Mouse (Mus musculus) cerebellum, adult 11 months (tissue): ENCODE results near the gene Ctrc.

Source experiments
- DNase-seq: peaks from one replicate; pipeline ENCODE4 v3.0.0; 2022

Ctrc gene

GRCm38 (mm10) chr4:141866933-141867490 lies 20.9 kb upstream of the Ctrc start:
- no peak for DNase-seq

- no peak for DNase-seq
Measured at GRCm38 (mm10) chr4:141865600-141865999, 19.4 kb upstream of the Ctrc start.

- no peak for DNase-seq
Measured at GRCm38 (mm10) chr4:141865006-141865405, 18.8 kb upstream of the Ctrc start.

GRCm38 (mm10) chr4:141864506-141864905 lies 18.3 kb upstream of the Ctrc start:
- DNase-seq: no peak

GRCm38 (mm10) chr4:141863726-141864280 lies 17.6 kb upstream of the Ctrc start:
- no peak for DNase-seq

- DNase-seq: no peak
Measured at GRCm38 (mm10) chr4:141862867-141863266, 16.7 kb upstream of the Ctrc start.

- DNase-seq: no peak
Measured at GRCm38 (mm10) chr4:141861591-141862295, 15.6 kb upstream of the Ctrc start.

- DNase-seq: no peak
Measured at GRCm38 (mm10) chr4:141860246-141860841, 14.2 kb upstream of the Ctrc start.

- DNase-seq: no peak
Measured at GRCm38 (mm10) chr4:141859351-141859750, 13.2 kb upstream of the Ctrc start.

GRCm38 (mm10) chr4:141858501-141858900 lies 12.3 kb upstream of the Ctrc start:
- DNase-seq: no peak

- peak; percentile 72 for DNase-seq
Measured at GRCm38 (mm10) chr4:141857422-141857930, 11.3 kb upstream of the Ctrc start.

GRCm38 (mm10) chr4:141853437-141853836 lies 7.3 kb upstream of the Ctrc start:
- DNase-seq: no peak

GRCm38 (mm10) chr4:141834536-141835095 lies 11.5 kb downstream of the Ctrc start:
- no peak for DNase-seq

GRCm38 (mm10) chr4:141833911-141834310 lies 12.2 kb downstream of the Ctrc start:
- DNase-seq: no peak

GRCm38 (mm10) chr4:141831361-141831760 lies 14.8 kb downstream of the Ctrc start:
- no peak for DNase-seq

GRCm38 (mm10) chr4:141830381-141830780 lies 15.8 kb downstream of the Ctrc start:
- no peak for DNase-seq

GRCm38 (mm10) chr4:141828177-141828576 lies 18.0 kb downstream of the Ctrc start:
- DNase-seq: no peak

GRCm38 (mm10) chr4:141827401-141827800 lies 18.8 kb downstream of the Ctrc start:
- no peak for DNase-seq

GRCm38 (mm10) chr4:141826060-141826459 lies 20.1 kb downstream of the Ctrc start, which contains the start of gene Cela2a:
Cela2a (minus strand) TSS chr4:141826160.
- DNase-seq: no peak

GRCm38 (mm10) chr4:141822979-141823378 lies 23.2 kb downstream of the Ctrc start:
- DNase-seq: no peak

- DNase-seq: no peak
Measured at GRCm38 (mm10) chr4:141822089-141822488, 24.1 kb downstream of the Ctrc start.

- DNase-seq: no peak
Measured at GRCm38 (mm10) chr4:141821178-141821577, 25.0 kb downstream of the Ctrc start.

GRCm38 (mm10) chr4:141819316-141819715 lies 26.8 kb downstream of the Ctrc start:
- DNase-seq: no peak
